Mouse (Mus musculus) spleen, postnatal 10 days (tissue): ENCODE results near the gene Nfya.

Experiments
- DNase-seq, 2 experiments: peaks; one replicate each; pipeline ENCODE4 v3.0.0; 2021 to 2022; ENCODE audit warnings: low spot score in 2 of 2

Nfya gene

DNA sequence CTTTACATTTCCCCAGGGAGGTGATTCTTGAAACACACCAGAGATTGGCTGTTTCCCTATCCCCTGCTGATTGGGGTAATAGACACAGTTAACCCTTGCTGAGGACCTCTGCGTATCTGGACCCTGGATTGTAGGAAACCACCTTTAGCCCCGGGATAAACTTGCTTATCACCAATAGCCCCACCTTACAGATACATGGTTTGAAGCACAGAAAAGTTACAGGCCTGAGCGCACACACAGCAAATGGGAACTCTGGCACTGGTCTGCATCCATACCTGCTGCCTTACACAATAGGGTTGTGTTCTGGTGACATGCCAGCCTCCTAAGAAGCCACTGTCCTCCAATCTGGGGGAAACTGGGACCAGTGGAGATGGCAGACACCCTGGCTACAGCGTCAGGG is 63.9 kb downstream of the Nfya start:
- DNase-seq: no peak

- no peak for DNase-seq
Measured at GRCm38 (mm10) chr17:48343065-48343464, 66.6 kb downstream of the Nfya start.

DNA sequence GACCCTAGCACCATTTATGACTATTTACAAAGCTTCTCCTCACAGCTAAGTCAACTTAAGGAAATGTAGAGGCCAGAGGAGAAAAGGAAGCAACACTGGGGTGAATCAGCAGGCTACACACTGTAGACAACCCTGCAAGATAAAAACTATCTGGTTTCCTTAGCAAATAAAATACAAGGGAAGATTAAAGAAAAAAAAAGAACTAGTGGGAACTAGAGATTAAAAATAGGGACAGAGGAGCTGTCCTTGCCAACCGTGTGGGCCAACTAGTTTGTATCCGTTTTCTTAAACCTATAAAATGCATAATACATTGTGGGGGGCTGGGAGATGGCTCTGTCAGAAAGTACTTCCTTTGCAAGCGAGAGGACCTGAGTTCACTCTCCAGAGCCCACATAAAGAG is 67.8 kb downstream of the Nfya start:
- no peak for DNase-seq

DNA sequence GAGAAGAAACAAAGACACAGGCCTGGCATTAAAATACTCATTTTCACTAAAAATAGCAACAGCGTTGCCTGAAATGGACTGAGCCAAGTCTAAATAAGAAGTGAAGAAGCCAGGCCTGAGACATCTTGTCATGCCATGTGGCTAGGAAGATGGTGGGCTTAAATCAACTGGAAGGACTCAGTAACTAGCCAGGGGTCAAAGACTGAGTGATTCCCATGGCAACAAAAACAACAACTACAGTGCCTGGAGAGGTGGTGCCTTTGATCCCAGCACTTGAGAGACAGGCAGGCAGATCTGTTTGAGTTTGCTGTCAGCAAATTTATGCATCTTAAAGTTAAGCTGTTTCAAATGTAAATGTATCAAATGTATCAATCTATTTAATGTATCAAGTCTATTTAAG is 69.4 kb downstream of the Nfya start:
- DNase-seq: no peak
